Mouse (Mus musculus) liver, embryonic 14.5 days (tissue): ENCODE measurements around the gene Plekhh3.

Experiments
- CTCF ChIP-seq: IDR thresholded peaks from 2 replicates; pipeline ENCODE4 v1.5.1; 2016; ENCODE audit warnings: antibody characterized with exemption, low read depth, control low read depth
- EP300 ChIP-seq: IDR thresholded peaks from 2 replicates; pipeline ENCODE4 v1.6.1; 2016; ENCODE audit warnings: antibody characterized with exemption, low read depth

DNA sequence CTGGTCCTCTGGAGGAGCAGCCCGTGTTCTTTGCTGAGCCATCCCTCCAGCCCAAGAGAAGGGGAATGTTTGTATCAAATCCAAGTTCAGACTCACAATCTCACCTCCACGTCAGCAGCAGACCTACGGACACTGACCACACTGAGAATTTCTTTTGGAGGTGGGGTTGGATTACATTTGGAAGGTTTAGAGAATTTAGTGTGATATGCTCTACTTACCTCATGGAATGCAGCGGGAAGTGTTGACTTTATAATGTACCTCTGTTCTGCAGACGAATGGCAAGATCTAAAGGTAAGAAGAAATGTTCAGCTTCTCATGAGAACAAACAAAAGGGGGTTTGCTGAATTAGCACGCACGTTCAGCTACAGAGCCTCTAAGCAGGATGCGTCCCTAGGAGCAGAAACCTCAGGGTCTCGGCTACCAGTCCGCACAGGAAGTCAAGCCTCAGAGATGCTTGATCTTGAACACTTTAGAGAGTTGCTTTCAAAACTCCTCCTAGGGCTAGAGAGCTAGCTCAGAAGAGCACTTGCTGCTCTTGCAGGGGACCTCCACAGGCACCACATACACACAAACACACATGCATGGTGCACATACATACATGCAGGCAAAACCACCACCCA lies 47.4 kb upstream of the Plekhh3 start:
- TF ChIP-seq CTCF (no peak), EP300 (no peak)
